Mouse (Mus musculus) G1E (cell line): ENCODE measurements around the gene Pla2g3. TPM values are rescaled to one million over a fixed set of nuclear protein-coding genes. Genes with fewer than 3 reads are reported as not detected.

Source experiments
- ATAC-seq: 2 replicates; pipeline ENCODE4 v1.8.0; 2016; ENCODE audit warnings: mild to moderate bottlenecking; ENCODE audit not compliant: insufficient number of reproducible peaks, poor library complexity, low FRiP score, severe bottlenecking; ENCODE audit errors: extremely low read depth
- DNase-seq: peaks from one replicate; pipeline ENCODE4 v3.0.0; 2012; ENCODE audit warnings: low spot score
- H3K27me3 ChIP-seq: 2 replicates; pipeline ENCODE4 v1.6.1; 2012; ENCODE audit warnings: mild to moderate bottlenecking, low read length, inconsistent platforms; ENCODE audit not compliant: insufficient read depth
- H3K36me3 ChIP-seq: replicated peaks from 2 replicates; pipeline ENCODE3; 2012; ENCODE audit warnings: mild to moderate bottlenecking, inconsistent platforms
- H3K4me1 ChIP-seq: 2 replicates; pipeline ENCODE4 v1.6.1; 2012; ENCODE audit warnings: low read depth, low read length, inconsistent platforms, mixed read lengths; ENCODE audit not compliant: insufficient read depth
- H3K4me3 ChIP-seq: 2 replicates; pipeline ENCODE4 v1.5.1; 2012; ENCODE audit warnings: low read depth, mild to moderate bottlenecking, inconsistent platforms, low read length, moderate library complexity, mixed read lengths
- H3K9me3 ChIP-seq: replicated peaks from 2 replicates; pipeline ENCODE4 v1.6.1; 2012; ENCODE audit warnings: inconsistent platforms
- CTCF ChIP-seq: IDR thresholded peaks from 2 replicates; pipeline ENCODE4 v1.5.1; 2012; ENCODE audit warnings: low read depth, low read length, inconsistent platforms, mixed read lengths
- GATA1 ChIP-seq: IDR thresholded peaks from 2 replicates; pipeline ENCODE4 v1.6.1; 2012; ENCODE audit warnings: borderline replicate concordance, low read length, inconsistent platforms, mixed read lengths
- GATA2 ChIP-seq: IDR thresholded peaks from 2 replicates; pipeline ENCODE4 v1.6.1; 2012; ENCODE audit warnings: low read depth, low read length, inconsistent platforms, borderline replicate concordance
- POLR2AphosphoS5 ChIP-seq: IDR thresholded peaks from 2 replicates; pipeline ENCODE4 v1.6.1; 2012; ENCODE audit warnings: low read depth, low read length, inconsistent platforms; ENCODE audit not compliant: insufficient replicate concordance
- TAL1 ChIP-seq: conservative IDR thresholded peaks from 2 replicates; pipeline ENCODE4 v1.6.1; 2012; ENCODE audit warnings: low read depth, low read length, inconsistent platforms, mixed read lengths
- polyA plus RNA-seq: library from polyadenylated mRNA; stranded (reverse); fragments of >175 nt; gene quantifications from 2 replicates; pipeline ENCODE4 v1.2.3, GENCODE M21; 2012
- total RNA-seq, 2 experiments: library from RNA; stranded (forward) in 1 of 2; stranded (reverse) in 1 of 2; fragments of 200-1000 nt in 1 of 2; fragments of >200 nt in 1 of 2; fragmentation: Nextera tagmentation in 1 of 2; gene quantifications; 2 replicates each; pipeline ENCODE4 v1.2.3; 2014 to 2017

The Pla2g3 gene
- total RNA-seq (2014; fragmentation: Nextera tagmentation) (not detected in 2 replicates), total RNA-seq (2017) (0.11 TPM in 1 of 2 replicates, not detected in the other), polyA plus RNA-seq (not detected in 2 replicates)

GRCm38 (mm10) chr11:3487952-3488570, at the start of gene Pla2g3:
Gene Pla2g3, plus strand, starts transcription at chr11:3488284.
- Histone ChIP-seq H3K27me3 (peaks cover 24% of the 10 kb centered on the region; the same call in 1 of the 2 replicates), H3K9me3 (no peaks in the 10 kb centered on the region), H3K36me3 (no peaks in the 10 kb centered on the region), H3K4me1 (no peaks in the 10 kb centered on the region), H3K4me3 (no peak within 1 kb of the TSS)
- no peak for DNase-seq
- ATAC-seq, result no peak
- no peak for TF ChIP-seq GATA1
- no peak for TF ChIP-seq CTCF
- no peak for TF ChIP-seq GATA2
- no peak for TF ChIP-seq POLR2AphosphoS5
- no peak for TF ChIP-seq TAL1

- H3K36me3 ChIP-seq, result peaks cover 17% of the 10 kb centered on the region
- H3K4me1 ChIP-seq, result peaks cover 7% of the 10 kb centered on the region; the same call in 1 of the 2 replicates
- no peaks in the 10 kb centered on the region for H3K9me3 ChIP-seq
- no peaks in the 10 kb centered on the region for H3K27me3 ChIP-seq
- no peak overlapping the region for H3K4me3 ChIP-seq
- no peak for ATAC-seq
- TF ChIP-seq CTCF (no peak), GATA2 (no peak), TAL1 (no peak), POLR2AphosphoS5 (no peak), GATA1 (no peak)
- no peak for DNase-seq
Observed at GRCm38 (mm10) chr11:3441696-3442443, 46.2 kb upstream of the Pla2g3 start.

GRCm38 (mm10) chr11:3442677-3443076, 45.4 kb upstream of the Pla2g3 start:
- Histone ChIP-seq H3K9me3 (no peaks in the 10 kb centered on the region), H3K36me3 (peaks cover 16% of the 10 kb centered on the region), H3K4me1 (peaks cover 13% of the 10 kb centered on the region), H3K27me3 (no peaks in the 10 kb centered on the region), H3K4me3 (no peak overlapping the region)
- ATAC-seq (no peak), DNase-seq (no peak)
- no peak for TF ChIP-seq GATA2
- TF ChIP-seq CTCF, result no peak
- no peak for TF ChIP-seq TAL1
- TF ChIP-seq POLR2AphosphoS5, result no peak
- no peak for TF ChIP-seq GATA1

- peaks cover 17% of the 10 kb centered on the region for H3K4me1 ChIP-seq
- no peaks in the 10 kb centered on the region for H3K27me3 ChIP-seq
- H3K4me3 ChIP-seq, result no peak overlapping the region
- peaks cover 17% of the 10 kb centered on the region for H3K36me3 ChIP-seq
- DNase-seq (no peak), ATAC-seq (no peak)
- TF ChIP-seq CTCF (no peak), GATA2 (no peak), GATA1 (no peak), POLR2AphosphoS5 (no peak), TAL1 (no peak)
- H3K9me3 ChIP-seq, result no peaks in the 10 kb centered on the region
Observed at GRCm38 (mm10) chr11:3443091-3443490, 45.0 kb upstream of the Pla2g3 start.

GRCm38 (mm10) chr11:3444875-3445274, 43.2 kb upstream of the Pla2g3 start:
- DNase-seq (no peak), ATAC-seq (no peak)
- H3K27me3 ChIP-seq, result no peaks in the 10 kb centered on the region
- H3K36me3 ChIP-seq, result peaks cover 16% of the 10 kb centered on the region
- peaks cover 21% of the 10 kb centered on the region for H3K4me1 ChIP-seq
- no peak overlapping the region for H3K4me3 ChIP-seq
- no peak for TF ChIP-seq GATA1
- no peak for TF ChIP-seq POLR2AphosphoS5
- no peak for TF ChIP-seq TAL1
- TF ChIP-seq CTCF, result no peak
- TF ChIP-seq GATA2, result no peak
- no peaks in the 10 kb centered on the region for H3K9me3 ChIP-seq

GRCm38 (mm10) chr11:3451701-3452163, 36.4 kb upstream of the Pla2g3 start:
- H3K9me3 ChIP-seq, result no peaks in the 10 kb centered on the region
- peak overlapping the region; percentile 87 for H3K4me3 ChIP-seq
- peaks cover 33% of the 10 kb centered on the region for H3K36me3 ChIP-seq
- H3K27me3 ChIP-seq, result no peaks in the 10 kb centered on the region
- peaks cover 49% of the 10 kb centered on the region for H3K4me1 ChIP-seq
- no peak for ATAC-seq
- TF ChIP-seq GATA1 (no peak), CTCF (no peak), TAL1 (no peak), POLR2AphosphoS5 (no peak), GATA2 (no peak)
- DNase-seq, result peak; percentile 23
